Mouse (Mus musculus) left cerebral cortex, adult 18-20 months (tissue): ENCODE measurements around the gene Safb2. TPM values are rescaled to one million over a fixed set of nuclear protein-coding genes. Genes with fewer than 3 reads are reported as not detected.

Experiments used
- DNase-seq, 2 experiments: peaks; one replicate each; pipeline ENCODE4 v3.0.0; 2021 to 2022; ENCODE audit warnings: low spot score in 2 of 2, mixed read lengths in 1 of 2
- total RNA-seq, 2 experiments: library from RNA; stranded (reverse); gene quantifications; 2 replicates each; pipeline ENCODE4 v1.2.3; 2021

Safb2 gene
- total RNA-seq, 2 experiments from 2014 or later, result 104 to 120 TPM

- DNase-seq, result no peak
Measured at GRCm38 (mm10) chr17:56536192-56536591, 48.2 kb downstream of the Safb2 start.

- no peak for DNase-seq
Measured at GRCm38 (mm10) chr17:56524943-56525342, 59.4 kb downstream of the Safb2 start.

GRCm38 (mm10) chr17:56522744-56523143, 61.6 kb downstream of the Safb2 start:
- DNase-seq, result no peak

GRCm38 (mm10) chr17:56515690-56516410, 68.5 kb downstream of the Safb2 start:
- no peak for DNase-seq

- DNase-seq, result no peak
Measured at GRCm38 (mm10) chr17:56514916-56515315, 69.5 kb downstream of the Safb2 start.

DNA sequence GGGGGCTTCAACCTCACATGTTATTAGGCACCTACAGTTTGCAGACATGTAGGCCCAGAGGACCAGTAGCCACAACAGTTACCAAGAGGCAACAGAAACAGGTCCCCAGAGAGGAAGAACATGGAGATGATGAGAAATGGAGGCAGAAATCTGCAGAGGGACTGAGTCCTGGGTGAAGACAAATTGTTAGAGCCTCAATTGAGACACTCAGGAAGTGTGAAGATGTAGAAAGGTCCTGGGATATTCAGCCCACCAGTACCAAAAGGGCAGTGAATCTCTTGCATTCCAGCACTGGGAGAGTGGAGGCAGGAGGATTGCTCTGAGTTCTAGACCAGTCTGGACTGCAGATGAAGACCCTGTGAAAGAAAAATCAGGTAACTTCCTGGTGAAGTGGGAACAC, 70.1 kb downstream of the Safb2 start:
- no peak for DNase-seq

DNA sequence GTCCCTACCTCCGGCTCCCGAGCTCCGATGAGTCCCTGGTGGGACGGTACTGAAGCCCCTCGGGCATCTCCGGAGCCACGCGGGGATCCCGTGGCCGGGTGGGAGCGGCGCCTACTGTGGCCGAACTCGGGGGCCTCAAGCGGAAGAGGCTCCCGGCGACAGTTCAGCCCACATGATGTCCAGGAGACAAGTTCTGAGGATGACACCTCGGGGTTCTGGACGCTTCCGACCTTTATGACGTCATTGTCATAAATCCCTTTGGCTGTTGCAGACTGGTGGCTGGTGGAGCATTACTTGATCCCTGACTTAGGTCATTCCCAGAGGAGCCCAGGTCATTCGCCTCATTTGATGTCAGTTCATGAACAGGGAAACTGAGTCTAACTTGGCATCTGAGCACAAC, 72.1 kb downstream of the Safb2 start, which contains the start of gene Znrf4:
Gene Znrf4, minus strand, starts transcription at position 122 of the 400 bp plus-strand sequence.
- no peak for DNase-seq

DNA sequence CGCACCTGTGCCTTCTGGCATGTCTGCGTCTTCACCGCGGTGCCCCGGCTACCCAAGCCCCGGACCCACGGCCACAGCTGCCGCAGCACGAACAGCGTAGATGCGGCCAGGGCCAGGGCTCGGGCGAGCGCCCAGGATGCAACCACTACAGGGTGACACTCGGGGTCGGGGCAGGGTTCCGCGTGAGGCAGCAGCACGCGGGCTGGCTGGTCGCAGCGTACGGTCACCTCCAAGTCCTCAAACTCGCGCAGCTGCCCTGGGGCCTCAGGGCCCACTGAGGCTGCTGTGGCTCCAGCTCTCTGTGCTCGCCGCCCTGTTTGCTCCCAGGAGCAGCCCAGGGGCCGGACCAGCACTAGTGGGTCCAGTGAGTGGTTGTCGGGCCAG, 72.7 kb downstream of the Safb2 start:
- no peak for DNase-seq

DNA sequence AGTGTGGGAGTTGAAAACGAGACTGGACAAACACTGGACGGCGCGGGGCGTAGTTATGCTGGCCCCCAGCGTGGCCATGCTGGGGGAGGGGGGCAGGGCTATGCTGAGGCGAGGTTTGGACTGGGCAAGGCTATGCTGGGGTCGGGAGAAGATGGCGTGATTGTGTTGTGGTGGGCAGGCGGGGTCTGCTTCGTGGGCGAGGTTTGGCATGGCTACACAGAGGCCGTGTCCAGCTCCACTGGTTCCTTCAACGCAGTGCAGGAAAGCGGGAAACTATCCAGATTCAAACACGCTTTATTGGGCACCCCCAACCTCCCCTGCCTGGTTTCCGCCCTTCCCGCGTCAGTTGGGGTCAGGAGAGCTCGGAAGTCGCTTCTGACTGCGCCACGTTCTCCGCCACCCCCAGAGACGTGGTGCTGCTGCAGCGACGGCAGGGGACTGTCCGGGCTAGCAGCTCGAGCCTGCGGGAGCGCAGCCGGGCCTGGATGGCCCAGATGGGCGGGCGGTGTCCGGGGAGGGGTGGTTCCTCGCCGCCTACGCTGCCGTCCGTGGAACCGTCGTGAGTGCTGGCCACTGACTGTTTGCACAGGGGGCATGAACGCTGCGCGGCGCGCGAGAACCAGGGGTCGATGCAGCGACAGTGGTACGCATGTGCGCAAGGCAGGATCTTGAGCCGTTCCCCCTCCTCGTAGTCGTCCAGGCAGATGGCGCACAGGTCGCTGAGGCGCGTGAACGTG, 73.2 kb downstream of the Safb2 start:
- DNase-seq, result no peak

Other genes starting within 250 kb of the Safb2 start
- gene Ptprs, start 108.1 kb downstream of the Safb2 start, total RNA-seq, result 100 to 1,000 TPM; 588 to 594 TPM
- not detected for gene Znrf4, start 72.2 kb downstream of the Safb2 start, total RNA-seq
- gene Gm20219, start 30.2 kb downstream of the Safb2 start, total RNA-seq, result 1 to 10 TPM; 2.7 to 3.2 TPM
- gene Safb, start 240 bp upstream of the Safb2 start, total RNA-seq, result 100 to 1,000 TPM; 158 to 159 TPM
- gene 2410015M20Rik, start 25.2 kb upstream of the Safb2 start, total RNA-seq, result 100 to 1,000 TPM; 139 to 143 TPM
- 100 to 1,000 TPM; 405 to 414 TPM for gene Rpl36, start 28.8 kb upstream of the Safb2 start, total RNA-seq
- 10 to 100 TPM; 57.1 to 60.6 TPM for gene Lonp1, start 42.3 kb upstream of the Safb2 start, total RNA-seq
- gene Catsperd, start 43.6 kb upstream of the Safb2 start, total RNA-seq, result under 1 TPM; 0.84 TPM
- gene Ranbp3, start 88.7 kb upstream of the Safb2 start, total RNA-seq, result 10 to 100 TPM; 89.7 to 91.2 TPM
- 100 to 1,000 TPM; 218 to 234 TPM for gene Ndufa11, start 133.2 kb upstream of the Safb2 start, total RNA-seq
- gene Vmac, start 133.4 kb upstream of the Safb2 start, total RNA-seq, result 10 to 100 TPM in 1 of 2 experiments, 1 to 10 TPM in 1; 9.6 to 13.5 TPM
- gene Nrtn, start 172.9 kb upstream of the Safb2 start, total RNA-seq, result 1 to 10 TPM; 3.4 to 4.7 TPM
- gene Dus3l, start 180.2 kb upstream of the Safb2 start, total RNA-seq, result 10 to 100 TPM; 61.8 to 63.0 TPM
- gene Prr22, start 185.7 kb upstream of the Safb2 start, total RNA-seq, result 1 to 10 TPM in 1 of 2 experiments, under 1 TPM in 1; 0.88 to 1.1 TPM
- gene Rfx2, start 246.4 kb upstream of the Safb2 start, total RNA-seq, result 1 to 10 TPM; 2.6 to 2.7 TPM